Mouse (Mus musculus) left cerebral cortex, adult 6 months (tissue): ENCODE measurements around the gene Fam183b. TPM values are rescaled to one million over a fixed set of nuclear protein-coding genes. Genes with fewer than 3 reads are reported as not detected.

Source experiments
- long read RNA-seq, 2 experiments: library from polyadenylated mRNA; unstranded; transcript quantifications; one replicate each; pipeline ENCODE4 v2.0.0; 2019 to 2020
- polyA plus RNA-seq: library from polyadenylated mRNA; unstranded; fragments of <200 nt; fragmentation: Nextera tagmentation; gene quantifications from 2 replicates; pipeline ENCODE4 v1.2.3, GENCODE M21; 2021

Gene Fam183b
- polyA plus RNA-seq = 9.7 and 11.3 TPM in 2 replicates
- long read RNA-seq, experiment 1, partial matches to known transcripts = 0 of 1 reads
- long read RNA-seq, experiment 1, other reads (novel, unspliced or antisense) = 0 of 1 reads
- long read RNA-seq, experiment 2, partial matches to known transcripts = 0 of 5 reads
- long read RNA-seq, experiment 2, other reads (novel, unspliced or antisense) = 0 of 5 reads

DNA sequence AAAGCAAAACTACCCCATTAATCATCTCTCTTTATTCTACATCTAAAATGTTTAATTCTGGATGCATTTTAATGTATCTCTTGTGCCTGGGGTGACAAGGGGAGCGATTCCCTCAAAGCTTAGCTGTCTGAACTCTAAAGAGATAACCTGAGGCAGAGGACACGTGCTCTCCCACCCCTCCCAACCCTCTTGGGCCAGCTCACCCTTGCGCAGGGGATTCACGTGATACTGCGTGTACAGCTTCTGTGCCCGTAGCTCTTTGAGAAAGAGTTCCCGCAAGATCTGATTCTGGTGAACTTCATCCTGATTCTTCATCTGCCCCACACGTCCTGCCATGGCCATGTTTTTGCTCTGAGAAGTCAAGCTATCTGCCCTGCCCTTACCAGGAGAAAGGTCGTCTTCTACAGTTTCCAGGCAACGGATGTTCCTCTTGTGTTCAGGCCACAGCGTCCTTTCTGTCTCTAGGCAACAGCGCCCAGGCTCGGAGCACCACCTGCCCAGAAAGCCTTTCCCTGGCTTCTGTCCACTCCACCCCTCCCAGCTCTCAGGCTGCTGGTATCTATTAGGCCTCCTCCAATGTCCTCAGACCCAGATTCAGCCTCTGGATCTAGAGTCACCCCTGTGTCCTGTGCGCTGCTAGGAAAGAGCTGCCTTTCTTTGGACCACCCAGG lies at the start of gene Fam183b:
TSS of gene Fam183b (minus strand) at position 403 of the 671 bp plus-strand sequence.

GRCm38 (mm10) chr11:58846919-58847461 lies 45.2 kb upstream of the Fam183b start, which contains the start of gene Gm12258:
TSS of gene Gm12258 (plus strand) at chr11:58847158.

GRCm38 (mm10) chr11:58838951-58839350 lies 37.2 kb upstream of the Fam183b start, which contains the start of gene Olfr311:
TSS of gene Olfr311 (plus strand) at chr11:58839251.

GRCm38 (mm10) chr11:58828937-58829336 lies 27.2 kb upstream of the Fam183b start, which contains the start of gene Olfr312:
TSS of gene Olfr312 (plus strand) at chr11:58829237.

GRCm38 (mm10) chr11:58814700-58815099 lies 12.9 kb upstream of the Fam183b start, which contains the start of gene Olfr313:
TSS of gene Olfr313 (plus strand) at chr11:58815000.

GRCm38 (mm10) chr11:58782480-58783089 lies 19.2 kb downstream of the Fam183b start, which contains the start of gene Olfr314:
TSS of gene Olfr314 (plus strand) at chr11:58782952.

GRCm38 (mm10) chr11:58772888-58773287 lies 28.9 kb downstream of the Fam183b start, which contains the start of gene Olfr315:
TSS of gene Olfr315 (plus strand) at chr11:58773188.

DNA sequence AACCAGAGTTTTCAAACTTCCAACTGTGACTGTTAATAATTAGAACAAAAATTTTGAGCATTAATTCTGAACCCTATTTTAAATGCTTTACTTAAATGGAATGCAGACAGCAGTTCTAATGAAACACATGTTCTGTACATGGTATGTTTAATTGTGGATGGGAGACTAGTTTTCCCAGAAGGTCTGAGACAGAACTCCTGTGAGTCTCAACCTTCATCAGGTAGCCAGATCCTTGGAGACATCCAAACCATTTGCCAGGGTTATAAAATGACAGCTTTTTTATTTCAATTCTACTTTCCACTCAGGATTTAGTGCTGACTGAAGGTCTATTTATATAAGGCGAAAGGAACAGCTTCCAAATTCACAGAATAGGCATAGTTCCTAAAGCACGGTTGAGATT lies 49.3 kb downstream of the Fam183b start, which contains the start of gene Olfr316:
TSS of gene Olfr316 (plus strand) at position 301 of the 400 bp plus-strand sequence.

Other genes starting within 250 kb of the Fam183b start
- gene Olfr328, start 246.3 kb downstream of the Fam183b start, polyA plus RNA-seq = not detected in 2 replicates
- not detected in 2 replicates for gene Olfr224, start 231.4 kb downstream of the Fam183b start, polyA plus RNA-seq
- gene Olfr325, start 224.2 kb downstream of the Fam183b start, polyA plus RNA-seq = not detected in 2 replicates
- not detected in 2 replicates for gene Olfr324, start 206.8 kb downstream of the Fam183b start, polyA plus RNA-seq
- not detected in 2 replicates for gene 2210407C18Rik, start 185.9 kb downstream of the Fam183b start, polyA plus RNA-seq
- gene Olfr323, start 171.5 kb downstream of the Fam183b start, polyA plus RNA-seq = not detected in 2 replicates
- gene Trim58, start 161.5 kb downstream of the Fam183b start, polyA plus RNA-seq = not detected in 2 replicates
- gene Olfr322, start 143.2 kb downstream of the Fam183b start, polyA plus RNA-seq = not detected in 2 replicates
- gene Olfr320, start 120.9 kb downstream of the Fam183b start, polyA plus RNA-seq = not detected in 2 replicates
- gene Olfr319, start 102.8 kb downstream of the Fam183b start, polyA plus RNA-seq = not detected in 2 replicates
- gene Olfr318, start 77.9 kb downstream of the Fam183b start, polyA plus RNA-seq = not detected in 2 replicates
- not detected in 2 replicates for gene Olfr317, start 62.7 kb downstream of the Fam183b start, polyA plus RNA-seq
- 1.1 and 2.0 TPM in 2 replicates for gene Olfr316, start 49.2 kb downstream of the Fam183b start, polyA plus RNA-seq
- gene Olfr315, start 28.8 kb downstream of the Fam183b start, polyA plus RNA-seq = not detected in 2 replicates
- gene Olfr314, start 19.0 kb downstream of the Fam183b start, polyA plus RNA-seq = not detected in 2 replicates
- gene Olfr313, start 13.0 kb upstream of the Fam183b start, polyA plus RNA-seq = not detected in 2 replicates
- gene Olfr312, start 27.3 kb upstream of the Fam183b start, polyA plus RNA-seq = not detected in 2 replicates
- 0.11 TPM in 1 of 2 replicates, not detected in the other for gene Olfr311, start 37.3 kb upstream of the Fam183b start, polyA plus RNA-seq
- 4.2 and 5.8 TPM in 2 replicates for gene Gm12258, start 45.2 kb upstream of the Fam183b start, polyA plus RNA-seq
- 2.5 and 5.9 TPM in 2 replicates for gene 2810021J22Rik, start 65.3 kb upstream of the Fam183b start, polyA plus RNA-seq
- 5.0 and 6.9 TPM in 2 replicates for gene Zfp39, start 102.3 kb upstream of the Fam183b start, polyA plus RNA-seq
- gene Btnl10, start 115.9 kb upstream of the Fam183b start, polyA plus RNA-seq = not detected in 2 replicates
- gene Rnf187, start 137.0 kb upstream of the Fam183b start, polyA plus RNA-seq = 147 and 519 TPM in 2 replicates
- gene Hist3h2ba, start 147.0 kb upstream of the Fam183b start, polyA plus RNA-seq = 12.3 and 50.9 TPM in 2 replicates
- gene Hist3h2a, start 152.7 kb upstream of the Fam183b start, polyA plus RNA-seq = 50.8 and 74.9 TPM in 2 replicates
- gene Trim17, start 152.7 kb upstream of the Fam183b start, polyA plus RNA-seq = 4.2 and 4.5 TPM in 2 replicates
- 12.1 and 13.3 TPM in 2 replicates for gene Trim11, start 176.1 kb upstream of the Fam183b start, polyA plus RNA-seq